Mouse (Mus musculus) hindlimb bud, embryonic 11.5 days (tissue): ENCODE results near the gene Aqp8.

Source experiments
- DNase-seq: peaks from one replicate; pipeline ENCODE4 v3.0.0-alpha.2; 2012; ENCODE audit warnings: low read depth, low spot score; ENCODE audit errors: extremely low spot score

The Aqp8 gene

DNA sequence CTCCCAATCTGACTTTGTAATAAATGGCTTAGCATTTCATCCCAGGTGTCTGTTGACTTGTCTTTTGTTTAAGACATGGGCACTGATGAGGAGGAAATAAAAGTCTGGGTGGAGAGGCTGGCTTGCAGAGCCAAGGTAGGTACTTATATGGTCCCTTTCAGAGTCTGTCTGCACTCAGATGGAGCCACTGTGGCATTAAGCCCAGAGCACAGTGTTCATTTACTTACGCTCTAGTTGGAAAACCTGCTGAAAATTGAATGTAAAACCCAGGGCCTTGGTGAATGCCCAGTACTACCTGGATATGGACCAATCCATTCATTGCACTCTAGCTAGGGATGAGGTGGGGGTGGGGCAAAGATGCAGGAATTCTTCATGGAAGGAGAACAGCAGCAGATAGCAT lies 5.9 kb downstream of the Aqp8 start:
- no peak for DNase-seq

DNA sequence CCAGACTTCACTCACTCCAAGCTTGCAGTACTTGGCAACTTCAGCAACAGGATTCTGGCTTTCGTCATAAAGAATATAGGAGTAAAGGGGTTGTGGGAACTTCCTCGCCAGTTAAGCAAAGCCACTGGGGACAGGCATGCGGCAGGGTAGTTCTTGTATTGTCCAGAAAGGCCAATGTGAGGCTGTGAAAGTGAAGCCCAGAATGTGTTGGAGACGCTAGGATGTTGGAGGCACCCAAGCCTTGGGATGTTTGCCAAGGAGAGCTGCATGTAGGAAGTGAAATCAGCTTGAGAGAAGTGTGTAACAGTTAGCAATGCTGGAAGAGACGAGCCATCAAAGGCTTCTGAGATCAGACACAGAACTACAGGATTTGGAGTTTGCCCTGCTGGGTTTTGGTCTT lies 25.6 kb downstream of the Aqp8 start:
- no peak for DNase-seq

DNA sequence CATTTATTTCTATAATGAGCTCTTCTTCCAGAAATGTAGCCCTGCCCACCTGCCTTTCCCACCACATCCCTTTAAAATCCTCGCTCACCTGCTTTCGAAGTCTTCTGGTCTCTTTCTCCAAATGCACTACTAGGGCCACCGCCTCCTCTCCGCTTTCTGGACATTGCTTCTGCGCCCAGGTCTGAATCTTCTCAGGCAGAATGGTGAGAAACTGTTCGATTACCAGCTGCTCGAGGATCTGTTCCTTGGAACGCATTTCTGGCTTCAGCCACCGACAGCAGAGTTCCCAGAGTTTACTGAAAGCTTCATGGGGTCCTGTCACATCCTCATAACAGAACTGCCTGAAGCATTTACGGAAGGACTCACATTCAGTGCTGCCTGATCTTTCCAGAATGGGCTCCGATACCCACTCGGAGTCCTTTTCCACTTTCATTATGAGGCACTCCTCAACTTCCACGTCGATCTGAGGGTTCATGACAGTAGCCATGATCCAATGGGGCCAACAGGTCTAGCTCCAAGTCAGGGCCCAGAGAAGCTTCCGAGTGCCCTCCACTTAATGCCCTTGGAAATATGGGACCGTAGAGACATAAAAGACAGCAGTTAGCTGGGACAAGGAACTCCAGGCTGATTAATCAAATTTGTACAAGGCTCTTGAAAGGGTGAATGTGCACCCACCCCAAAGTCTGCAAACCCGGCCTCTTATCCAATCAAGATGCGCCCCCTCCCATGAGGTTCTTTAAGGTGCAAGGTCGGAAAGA lies 37.6 kb downstream of the Aqp8 start:
- no peak for DNase-seq

DNA sequence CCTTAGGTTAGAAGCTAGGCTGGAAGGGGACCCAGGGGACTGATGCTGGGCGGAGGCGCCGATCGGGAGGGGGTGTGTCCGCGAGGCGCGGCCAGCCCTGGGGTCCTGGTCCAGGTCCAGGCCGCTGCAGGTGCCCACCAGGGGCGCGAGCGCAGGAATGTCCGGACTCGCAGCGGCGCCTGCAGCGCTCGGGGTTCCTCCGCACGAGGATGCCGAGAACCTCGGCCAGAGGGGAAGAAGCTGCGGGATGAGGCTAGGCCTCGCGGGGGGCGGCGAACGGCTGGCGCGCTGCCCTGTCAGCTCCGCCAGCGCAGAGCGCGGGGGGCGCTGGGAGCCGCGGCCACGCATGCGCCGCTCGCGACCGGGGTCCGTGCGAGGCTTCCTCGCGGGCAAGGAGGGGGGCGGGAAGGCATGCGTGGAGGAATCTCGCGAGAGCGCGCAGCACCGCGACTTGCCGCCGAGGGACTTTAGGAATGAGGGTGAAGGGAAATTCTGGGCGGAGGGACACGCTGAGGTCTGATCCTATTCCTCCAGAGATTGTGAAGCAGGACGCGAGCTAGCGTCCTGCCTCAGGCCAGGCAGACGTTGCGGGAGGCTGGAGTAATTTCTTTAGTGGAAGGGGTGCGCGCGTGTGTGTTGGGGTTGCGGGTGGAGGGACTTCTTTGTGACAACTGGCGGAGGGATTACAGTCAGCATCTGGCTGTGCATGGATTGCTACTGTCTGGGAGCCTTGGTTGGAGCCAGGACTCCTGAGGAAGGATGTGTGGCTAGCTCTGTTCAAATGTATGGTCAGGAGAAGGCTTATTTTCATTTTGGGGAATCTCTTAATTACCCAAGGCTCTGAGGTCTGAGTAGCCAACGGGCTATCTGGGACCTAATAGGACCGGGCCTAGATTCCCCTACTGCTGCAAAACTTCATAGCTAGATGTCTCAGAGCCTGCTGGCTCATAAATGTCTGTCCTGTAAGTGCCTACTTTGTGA lies 38.4 kb downstream of the Aqp8 start, which contains the start of gene Zkscan2:
Zkscan2 (minus strand) TSS at position 211 of the 981 bp plus-strand sequence.
- DNase-seq: peak; percentile 73

DNA sequence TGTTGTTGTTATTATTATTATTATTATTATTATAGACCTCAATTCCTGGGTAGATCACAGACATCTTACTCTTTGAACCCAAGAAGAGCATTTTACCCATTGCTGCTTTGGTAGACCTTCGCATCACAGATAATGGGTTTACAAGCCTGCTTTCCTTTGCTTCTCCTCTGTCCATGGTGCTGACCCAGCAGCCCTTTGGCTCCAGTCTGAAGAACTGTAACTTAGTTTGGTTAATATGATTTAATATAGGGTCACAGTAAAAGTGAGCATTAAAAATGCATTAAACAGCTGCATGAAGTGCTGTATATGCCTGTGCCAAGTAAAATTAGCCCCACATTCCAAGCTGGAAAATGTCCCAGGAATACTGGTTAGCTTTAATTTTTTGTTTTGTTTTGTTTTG lies 41.3 kb downstream of the Aqp8 start:
- no peak for DNase-seq

DNA sequence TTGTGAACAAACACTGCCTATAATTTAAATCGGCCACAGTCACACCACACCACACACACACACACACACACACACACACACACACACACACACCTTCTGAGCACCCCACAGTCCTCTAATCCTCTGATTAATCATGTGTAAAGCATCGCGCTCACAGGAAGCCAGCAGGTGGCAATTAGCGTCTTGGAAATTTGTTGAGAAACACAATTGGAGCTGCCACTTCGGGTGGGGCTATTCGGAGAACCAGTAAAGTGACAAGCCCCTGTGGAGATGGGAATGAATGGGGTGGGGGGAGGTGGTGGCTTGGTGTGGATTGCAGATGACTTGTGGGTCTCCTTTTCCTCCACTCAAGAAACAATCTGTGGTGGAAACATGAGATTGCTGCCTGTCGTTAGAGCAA lies 45.9 kb downstream of the Aqp8 start:
- no peak for DNase-seq
